Mouse (Mus musculus): ENCODE measurements at regions not wholly inside any gene's neighbourhood (a gene's known extent, or its start where the extent isn't known, plus 50 kb on each side); places are given as distances from the start of the nearest gene placed in this dataset.
A peak's percentile ranks its signal among the peaks of the same experiment; 100 is the strongest.

DNA sequence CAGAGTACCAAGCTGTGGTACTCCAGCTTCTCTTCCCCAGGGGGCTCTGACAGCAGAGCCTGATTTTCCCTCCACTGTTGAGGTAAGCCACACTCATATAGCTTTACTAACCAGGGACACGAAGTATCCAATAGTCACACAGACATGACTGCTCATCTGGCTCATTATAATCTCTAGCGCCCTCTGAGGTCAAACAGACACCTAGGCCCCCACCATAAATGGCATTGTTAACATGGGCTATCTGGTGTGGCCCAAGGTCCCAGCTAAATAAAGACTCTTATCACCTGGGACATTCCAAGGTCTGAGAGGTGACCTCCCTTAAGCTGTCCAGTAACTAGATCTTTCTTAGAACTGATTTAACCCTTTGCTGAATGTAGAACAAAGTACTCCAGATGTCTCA lies 70.7 kb upstream of the Foxa2 start:
- no peak for DNase-seq (ENCODE audit: low spot score)
- Histone ChIP-seq H3K4me2 (replicated peaks; ENCODE audit: low read depth, low read length) (no peak overlapping the region), H3K9me3 (ENCODE audit: low read length) (no peaks in the 10 kb centered on the region), H3K36me3 (ENCODE audit: insufficient read depth, low read length) (no peaks in the 10 kb centered on the region), H3K27me3 (replicated peaks; ENCODE audit: insufficient read depth, low read length) (no peaks in the 10 kb centered on the region), H3K4me1 (ENCODE audit: insufficient read depth, low read depth, low read length) (no peaks in the 10 kb centered on the region), H3K27ac (ENCODE audit: low read length) (no peak overlapping the region), H3K4me3 (ENCODE audit: low read depth, low read length) (no peak overlapping the region), H3K9ac (replicated peaks; ENCODE audit: low read depth) (no peak overlapping the region)
- WGBS, result 16% methylated on average over 2 of the region's 2 CpGs
- TF ChIP-seq CTCF (IDR thresholded peaks at IDR 0.05), result no peak
- no peak for TF ChIP-seq EP300 (IDR thresholded peaks at IDR 0.05)
- no peak for ATAC-seq

DNA sequence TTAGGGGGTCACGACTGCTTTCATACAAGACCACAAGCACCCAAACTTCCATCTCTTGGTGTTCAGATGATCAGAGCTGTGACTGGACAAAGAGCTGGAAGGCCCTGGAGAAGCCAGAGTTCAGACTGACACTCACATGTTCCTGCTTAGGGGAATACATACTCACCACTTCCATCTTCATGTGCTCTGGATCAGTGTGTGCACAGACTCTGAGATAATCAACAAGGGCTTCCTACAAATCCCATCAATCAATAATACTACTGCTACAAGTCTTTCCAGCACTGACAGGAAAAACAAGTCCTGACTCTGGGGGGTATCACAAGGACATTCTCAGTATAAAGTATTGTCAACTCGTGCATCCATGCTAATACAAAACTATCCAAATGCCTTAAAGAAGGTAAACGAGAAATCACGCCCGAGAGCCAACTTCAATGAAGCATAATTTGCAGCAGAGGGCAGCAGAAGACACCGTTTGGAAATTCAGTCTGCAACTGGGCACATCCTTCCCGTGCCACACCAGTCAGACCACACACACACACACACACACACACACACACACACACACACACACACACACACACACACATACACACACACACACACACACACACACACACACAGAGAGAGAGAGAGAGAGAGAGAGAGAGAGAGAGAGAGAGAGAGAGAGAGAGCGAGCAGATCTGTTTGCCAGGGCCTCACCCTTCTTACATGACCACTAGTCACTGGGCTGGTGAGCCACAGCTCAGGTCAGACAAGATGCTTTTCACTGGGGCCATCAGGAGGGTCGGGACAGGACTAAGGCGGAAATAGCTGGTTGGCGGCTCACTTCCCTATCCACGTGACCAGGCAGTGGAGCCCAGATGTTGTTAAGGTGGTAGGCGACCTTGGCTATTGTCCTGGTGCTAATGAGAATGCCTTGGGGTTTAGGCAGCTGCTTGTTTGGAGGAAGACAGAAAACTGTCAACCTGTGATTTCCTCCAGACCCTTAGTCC lies 75.4 kb upstream of the Foxa2 start:
- Histone ChIP-seq H3K36me3 (ENCODE audit: insufficient read depth, low read length) (no peaks in the 10 kb centered on the region), H3K4me2 (replicated peaks; ENCODE audit: low read depth, low read length) (no peak overlapping the region), H3K4me1 (ENCODE audit: insufficient read depth, low read depth, low read length) (no peaks in the 10 kb centered on the region), H3K9ac (replicated peaks; ENCODE audit: low read depth) (no peak overlapping the region), H3K27ac (ENCODE audit: low read length) (no peak overlapping the region), H3K4me3 (ENCODE audit: low read depth, low read length) (no peak overlapping the region), H3K9me3 (ENCODE audit: low read length) (no peaks in the 10 kb centered on the region), H3K27me3 (replicated peaks; ENCODE audit: insufficient read depth, low read length) (no peaks in the 10 kb centered on the region)
- no peak for TF ChIP-seq EP300 (IDR thresholded peaks at IDR 0.05)
- TF ChIP-seq CTCF (IDR thresholded peaks at IDR 0.05), result peak; percentile 86
- peak; percentile 63 for ATAC-seq
- WGBS, result 30% methylated on average over 12 of the region's 13 CpGs
- peak; percentile 83 for DNase-seq (ENCODE audit: low spot score)

DNA sequence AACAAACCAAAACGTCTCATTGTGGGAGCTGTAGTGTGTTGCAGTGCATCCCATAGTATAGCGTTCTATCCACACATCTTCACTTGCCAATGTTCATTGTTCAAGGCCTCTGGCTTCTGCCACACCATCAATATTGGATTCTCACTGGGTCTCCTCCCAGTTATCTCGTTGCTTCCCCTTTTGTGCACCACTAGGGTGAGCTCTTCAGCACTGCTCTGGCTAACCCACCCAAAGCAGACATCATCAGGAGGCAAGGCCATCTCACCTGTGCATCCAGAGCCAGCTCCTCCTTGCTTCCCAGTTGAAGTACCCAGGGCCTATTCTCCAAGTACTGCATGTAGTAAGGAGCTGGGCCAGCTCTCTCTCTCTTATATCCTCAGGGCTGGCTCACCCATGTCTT lies 77.0 kb upstream of the Foxa2 start:
- no peak for DNase-seq (ENCODE audit: low spot score)
- H3K36me3 ChIP-seq (ENCODE audit: insufficient read depth, low read length), result no peaks in the 10 kb centered on the region
- ATAC-seq, result no peak

DNA sequence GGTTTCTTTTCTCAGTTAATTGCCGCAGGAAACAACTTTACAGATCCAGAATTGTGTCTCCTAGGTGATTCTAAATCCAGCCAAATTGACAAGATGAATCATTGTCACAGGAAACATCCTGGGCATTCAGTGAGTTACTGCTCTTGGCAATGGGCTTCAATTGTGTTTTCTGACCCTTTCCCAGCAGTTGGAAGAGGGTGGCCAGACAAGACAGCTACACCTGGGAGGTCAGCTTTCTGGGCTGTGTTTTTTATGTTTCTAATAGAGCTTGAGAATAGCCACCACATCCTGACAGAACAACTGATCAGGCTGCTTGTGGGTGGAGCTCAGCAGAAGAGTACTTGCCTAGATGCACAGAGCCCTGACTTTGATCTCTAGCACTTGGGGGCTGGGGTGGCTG lies 87.0 kb upstream of the Foxa2 start:
- no peak for TF ChIP-seq EP300 (IDR thresholded peaks at IDR 0.05)
- no peak for TF ChIP-seq CTCF (IDR thresholded peaks at IDR 0.05)
- DNase-seq (ENCODE audit: low spot score), result no peak
- Histone ChIP-seq H3K9ac (replicated peaks; ENCODE audit: low read depth) (no peak overlapping the region), H3K4me1 (ENCODE audit: insufficient read depth, low read depth, low read length) (no peaks in the 10 kb centered on the region), H3K9me3 (ENCODE audit: low read length) (no peaks in the 10 kb centered on the region), H3K36me3 (ENCODE audit: insufficient read depth, low read length) (no peaks in the 10 kb centered on the region), H3K27me3 (replicated peaks; ENCODE audit: insufficient read depth, low read length) (no peaks in the 10 kb centered on the region), H3K27ac (ENCODE audit: low read length) (no peak overlapping the region), H3K4me2 (replicated peaks; ENCODE audit: low read depth, low read length) (no peak overlapping the region), H3K4me3 (ENCODE audit: low read depth, low read length) (no peak overlapping the region)
- 80% methylated on average over 1 of the region's 1 CpGs for WGBS
- ATAC-seq, result no peak

More for the DNA sequence above, 77.0 kb upstream of the Foxa2 start:
- Histone ChIP-seq H3K4me3 (ENCODE audit: low read depth, low read length) (no peak overlapping the region), H3K27me3 (replicated peaks; ENCODE audit: insufficient read depth, low read length) (no peaks in the 10 kb centered on the region), H3K4me1 (ENCODE audit: insufficient read depth, low read depth, low read length) (no peaks in the 10 kb centered on the region), H3K4me2 (replicated peaks; ENCODE audit: low read depth, low read length) (no peak overlapping the region), H3K27ac (ENCODE audit: low read length) (no peak overlapping the region), H3K9me3 (ENCODE audit: low read length) (no peaks in the 10 kb centered on the region), H3K9ac (replicated peaks; ENCODE audit: low read depth) (no peak overlapping the region)
- TF ChIP-seq EP300 (IDR thresholded peaks at IDR 0.05) (no peak), CTCF (IDR thresholded peaks at IDR 0.05) (peak; percentile 70)
- WGBS, result 43% methylated on average over 3 of the region's 3 CpGs

DNA sequence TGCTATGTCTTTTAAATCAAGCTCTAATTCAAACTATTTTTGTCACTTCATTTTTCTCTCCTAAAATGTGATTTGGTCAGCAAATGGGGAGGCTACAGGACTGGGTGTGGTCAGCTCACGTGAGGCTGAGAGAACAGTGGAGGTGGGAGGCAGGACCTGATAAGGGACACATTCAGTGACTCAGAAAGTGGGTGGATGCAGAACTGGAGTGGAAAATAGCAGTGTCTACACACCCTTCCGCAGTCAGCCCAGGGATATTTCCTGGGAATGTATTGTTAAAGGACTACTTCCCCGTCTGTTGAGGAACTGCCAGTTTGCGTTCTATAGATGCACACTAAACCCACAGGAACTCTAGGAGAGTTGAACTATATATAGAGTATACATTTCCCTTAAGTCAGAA lies 95.2 kb upstream of the Foxa2 start:
- H3K9ac ChIP-seq (replicated peaks; ENCODE audit: low read depth), result no peak overlapping the region
- peak; percentile 67 for DNase-seq (ENCODE audit: low spot score)
- peak; percentile 91 for ATAC-seq
- 38% methylated on average over 4 of the region's 4 CpGs for WGBS
- no peak overlapping the region for H3K4me3 ChIP-seq (ENCODE audit: low read depth, low read length)
- H3K36me3 ChIP-seq (ENCODE audit: insufficient read depth, low read length), result no peaks in the 10 kb centered on the region
- TF ChIP-seq CTCF (IDR thresholded peaks at IDR 0.05) (no peak), EP300 (IDR thresholded peaks at IDR 0.05) (peak; percentile 95)
- no peaks in the 10 kb centered on the region for H3K9me3 ChIP-seq (ENCODE audit: low read length)
- H3K27ac ChIP-seq (ENCODE audit: low read length), result no peak overlapping the region
- H3K27me3 ChIP-seq (replicated peaks; ENCODE audit: insufficient read depth, low read length), result no peaks in the 10 kb centered on the region
- no peak overlapping the region for H3K4me2 ChIP-seq (replicated peaks; ENCODE audit: low read depth, low read length)
- H3K4me1 ChIP-seq (ENCODE audit: insufficient read depth, low read depth, low read length), result no peaks in the 10 kb centered on the region

DNA sequence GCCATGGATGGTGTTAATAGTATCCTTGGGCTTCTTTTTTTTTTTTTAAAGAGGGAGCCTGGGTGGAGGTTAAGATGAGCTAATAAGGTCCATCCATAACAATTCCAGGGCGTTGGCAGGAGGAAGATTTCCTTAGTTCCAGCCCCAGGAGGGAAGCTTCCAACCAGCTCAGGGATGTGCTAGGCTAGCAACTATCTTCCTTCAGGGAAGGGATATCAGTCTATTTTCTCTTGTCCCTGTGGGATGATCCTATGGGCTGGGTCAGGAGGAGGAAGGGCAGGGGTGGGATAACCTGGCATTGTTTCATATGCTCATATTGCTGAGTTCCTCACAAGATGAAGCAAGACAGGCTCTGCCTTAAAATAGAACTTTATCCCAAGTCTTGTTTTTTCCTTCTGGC lies 98.0 kb upstream of the Foxa2 start:
- no peaks in the 10 kb centered on the region for H3K9me3 ChIP-seq (ENCODE audit: low read length)
- DNase-seq (ENCODE audit: low spot score), result peak; percentile 14
- H3K9ac ChIP-seq (replicated peaks; ENCODE audit: low read depth), result no peak overlapping the region
- H3K4me3 ChIP-seq (ENCODE audit: low read depth, low read length), result no peak overlapping the region
- H3K27ac ChIP-seq (ENCODE audit: low read length), result no peak overlapping the region
- ATAC-seq, result peak; percentile 41
- no peaks in the 10 kb centered on the region for H3K4me1 ChIP-seq (ENCODE audit: insufficient read depth, low read depth, low read length)
- WGBS, result 47% methylated on average over 1 of the region's 1 CpGs
- no peak overlapping the region for H3K4me2 ChIP-seq (replicated peaks; ENCODE audit: low read depth, low read length)
- TF ChIP-seq EP300 (IDR thresholded peaks at IDR 0.05), result peak; percentile 31; the same call in 1 of the 2 replicates
- TF ChIP-seq CTCF (IDR thresholded peaks at IDR 0.05), result no peak
- H3K36me3 ChIP-seq (ENCODE audit: insufficient read depth, low read length), result no peaks in the 10 kb centered on the region
- H3K27me3 ChIP-seq (replicated peaks; ENCODE audit: insufficient read depth, low read length), result no peaks in the 10 kb centered on the region
